Mouse (Mus musculus) adrenal gland, adult 10 weeks (tissue): ENCODE measurements around the gene Rtp1. TPM values are rescaled to one million over a fixed set of nuclear protein-coding genes. Genes with fewer than 3 reads are reported as not detected.

ENCODE experiments used
- polyA plus RNA-seq: library from polyadenylated mRNA; stranded (reverse); fragments of 350-450 nt; fragmentation: Illumina TruSeq; extraction: RNeasy Lipid Tissue Mini Kit (QIAGEN cat#74804); gene quantifications from one replicate; pipeline ENCODE4 v1.2.3, GENCODE M21; 2014; ENCODE audit warnings: low read depth, low replicate concordance

The Rtp1 gene
- not detected for polyA plus RNA-seq

GRCm38 (mm10) chr16:23428647-23429319 lies at the start of gene Rtp1:
Gene Rtp1, plus strand, starts transcription at chr16:23429133.

Other genes with a start within 250 kb of the Rtp1 start
- 38.5 TPM for gene St6gal1, start 204.4 kb upstream of the Rtp1 start, polyA plus RNA-seq
- 64.1 TPM for gene Rtp4, start 91.2 kb downstream of the Rtp1 start, polyA plus RNA-seq
- gene Masp1, start 91.7 kb downstream of the Rtp1 start, polyA plus RNA-seq, result 73.3 TPM